Mouse (Mus musculus): ENCODE data around the gene Trpc5os.

Gene Trpc5os

DNA sequence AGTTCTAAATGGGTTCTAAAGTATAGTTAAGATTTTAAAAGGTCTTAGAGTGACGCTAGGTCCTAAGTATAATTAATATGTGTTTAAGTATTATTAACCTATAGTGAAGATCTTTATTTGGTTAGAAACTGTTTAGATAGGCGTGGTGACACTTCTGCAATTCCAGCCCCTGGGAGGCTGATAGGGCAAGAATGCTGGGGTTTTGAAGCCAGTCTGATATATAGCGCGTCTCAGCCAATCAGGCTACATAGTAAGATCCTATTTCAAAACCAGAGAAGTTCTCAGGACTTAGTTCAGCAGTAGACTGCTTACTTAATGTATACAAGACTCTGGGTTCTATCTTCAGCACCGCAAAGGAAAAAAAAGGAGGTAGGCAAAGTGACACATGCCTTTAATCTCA, at the start of gene Trpc5os:
Gene Trpc5os, plus strand, starts transcription at position 301 of the 400 bp plus-strand sequence.
- DNase-seq (ENCODE audit: low spot score in 2 of 2): no peak

GRCm38 (mm10) chrX:144408036-144408435, 48.3 kb upstream of the Trpc5os start:
- DNase-seq (ENCODE audit: low spot score in 2 of 2): no peak

- DNase-seq (ENCODE audit: low spot score in 2 of 2): no peak
Observed at GRCm38 (mm10) chrX:144420259-144420658, 36.1 kb upstream of the Trpc5os start.

DNA sequence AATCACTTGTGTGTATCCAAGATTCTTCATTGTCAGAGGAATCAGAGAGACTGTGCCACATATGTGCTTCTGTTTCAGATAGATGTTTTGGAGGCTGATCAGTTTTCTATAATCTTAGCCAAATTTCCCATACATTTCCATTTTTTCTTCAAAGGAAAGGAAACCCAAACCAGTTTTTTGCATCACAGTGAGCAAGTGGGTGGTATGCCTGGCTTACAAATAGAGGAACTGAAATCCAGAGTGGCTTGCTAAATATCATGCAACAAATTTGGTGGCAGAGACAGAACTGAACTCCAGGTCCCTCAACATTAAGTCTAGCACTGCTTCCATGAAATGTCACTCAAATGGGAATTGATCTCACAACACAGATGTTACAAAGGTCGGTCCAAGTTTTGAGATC, 35.3 kb upstream of the Trpc5os start:
- no peak for DNase-seq (ENCODE audit: low spot score in 2 of 2)

- no peak for DNase-seq (ENCODE audit: low spot score in 2 of 2)
Observed at GRCm38 (mm10) chrX:144423848-144424247, 32.5 kb upstream of the Trpc5os start.

DNA sequence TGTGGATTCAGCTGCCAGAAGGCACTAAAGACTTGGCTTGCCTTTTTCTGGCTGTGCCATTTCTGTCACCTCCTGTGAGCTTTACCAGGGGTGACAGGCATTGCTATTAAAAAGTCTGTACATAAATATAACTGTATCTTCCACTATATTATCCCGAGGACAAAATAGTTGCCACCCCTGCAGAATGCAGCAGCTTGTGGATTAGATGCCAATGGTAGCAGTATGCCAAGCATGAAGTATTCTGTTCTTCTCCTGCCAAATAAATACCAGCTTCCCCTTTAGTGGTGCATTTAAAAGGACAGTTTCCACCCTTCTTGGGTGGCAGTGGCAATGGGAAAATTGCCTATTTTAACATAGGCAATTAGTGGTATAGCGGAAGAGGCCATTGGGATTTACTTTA, 8.0 kb downstream of the Trpc5os start:
- DNase-seq (ENCODE audit: low spot score in 2 of 2): no peak

DNA sequence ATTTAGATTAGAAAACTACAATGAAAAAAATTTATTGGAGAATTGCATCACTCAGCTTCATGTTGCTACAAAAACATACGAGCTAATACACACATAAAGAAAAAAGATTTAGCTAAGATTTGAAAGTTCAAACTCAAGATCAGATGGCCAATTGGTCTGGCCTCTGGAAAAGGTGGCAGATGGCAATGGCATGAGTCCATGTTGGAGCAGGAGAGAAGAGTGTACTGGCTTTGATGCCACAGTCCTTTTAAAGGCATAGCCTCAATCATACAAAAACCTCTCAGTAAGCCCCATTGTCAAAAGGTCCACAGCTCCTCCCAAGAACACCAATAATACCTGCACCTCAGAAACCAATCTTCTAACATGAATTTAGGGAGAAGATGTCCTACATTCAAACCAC, 35.0 kb downstream of the Trpc5os start:
- no peak for DNase-seq (ENCODE audit: low spot score in 2 of 2)

GRCm38 (mm10) chrX:144523239-144523638, 66.9 kb downstream of the Trpc5os start:
- DNase-seq (ENCODE audit: low spot score in 2 of 2): no peak

- no peak for DNase-seq (ENCODE audit: low spot score in 2 of 2)
Observed at GRCm38 (mm10) chrX:144526042-144526441, 69.7 kb downstream of the Trpc5os start.
